Mouse (Mus musculus): ENCODE measurements around the gene Iffo1. TPM values are rescaled to one million over a fixed set of nuclear protein-coding genes. Genes with fewer than 3 reads are reported as not detected.
A peak's percentile ranks its signal among the peaks of the same experiment; 100 is the strongest.

Iffo1 gene
- polyA plus RNA-seq, 1 experiment from 2014 or later, result 13.8 TPM

GRCm38 (mm10) chr6:125166861-125167650 is 22.0 kb downstream of the Iffo1 start:
- no peak for ATAC-seq (ENCODE audit: insufficient read depth, low FRiP score, low TSS enrichment)
- peak; percentile 44 for DNase-seq (ENCODE audit: low spot score)
- peak overlapping the region; percentile 96; the same call in 1 of the 2 replicates for H3K4me3 ChIP-seq (ENCODE audit: low read depth, low read length)
- H3K9me3 ChIP-seq (ENCODE audit: control insufficient read depth, low read length), result no peaks in the 10 kb centered on the region
- H3K27me3 ChIP-seq (ENCODE audit: control insufficient read depth, insufficient read depth, low read length), result no peaks in the 10 kb centered on the region
- peaks cover 35% of the 10 kb centered on the region for H3K36me3 ChIP-seq (ENCODE audit: control insufficient read depth, insufficient read depth, low read length)
- H3K4me2 ChIP-seq (ENCODE audit: low read depth), result peak overlapping the region; percentile 85
- peak overlapping the region; percentile 97 for H3K9ac ChIP-seq (ENCODE audit: low read length)
- H3K27ac ChIP-seq (ENCODE audit: low read depth, low read length), result peak overlapping the region; percentile 58
- 19% methylated on average over 10 of the region's 10 CpGs for WGBS
- peaks cover 26% of the 10 kb centered on the region for H3K4me1 ChIP-seq (ENCODE audit: control insufficient read depth, insufficient read depth, low read length)

GRCm38 (mm10) chr6:125168086-125168485 is 23.0 kb downstream of the Iffo1 start:
- DNase-seq (ENCODE audit: low spot score), result no peak
- Histone ChIP-seq H3K4me3 (ENCODE audit: low read depth, low read length) (no peak overlapping the region), H3K9ac (ENCODE audit: low read length) (no peak overlapping the region), H3K36me3 (ENCODE audit: control insufficient read depth, insufficient read depth, low read length) (peaks cover 42% of the 10 kb centered on the region), H3K27ac (ENCODE audit: low read depth, low read length) (no peak overlapping the region), H3K9me3 (ENCODE audit: control insufficient read depth, low read length) (no peaks in the 10 kb centered on the region), H3K27me3 (ENCODE audit: control insufficient read depth, insufficient read depth, low read length) (no peaks in the 10 kb centered on the region), H3K4me1 (ENCODE audit: control insufficient read depth, insufficient read depth, low read length) (peaks cover 26% of the 10 kb centered on the region), H3K4me2 (ENCODE audit: low read depth) (no peak overlapping the region)
- WGBS, result 93% methylated on average over 14 of the region's 14 CpGs
- ATAC-seq (ENCODE audit: insufficient read depth, low FRiP score, low TSS enrichment), result no peak

GRCm38 (mm10) chr6:125170194-125170593 is 25.2 kb downstream of the Iffo1 start:
- DNase-seq (ENCODE audit: low spot score), result no peak
- no peaks in the 10 kb centered on the region for H3K27me3 ChIP-seq (ENCODE audit: control insufficient read depth, insufficient read depth, low read length)
- H3K4me3 ChIP-seq (ENCODE audit: low read depth, low read length), result no peak overlapping the region
- H3K9me3 ChIP-seq (ENCODE audit: control insufficient read depth, low read length), result no peaks in the 10 kb centered on the region
- H3K27ac ChIP-seq (ENCODE audit: low read depth, low read length), result no peak overlapping the region
- WGBS, result 88% methylated on average over 6 of the region's 6 CpGs
- peaks cover 57% of the 10 kb centered on the region for H3K36me3 ChIP-seq (ENCODE audit: control insufficient read depth, insufficient read depth, low read length)
- no peak for ATAC-seq (ENCODE audit: insufficient read depth, low FRiP score, low TSS enrichment)
- no peak overlapping the region for H3K9ac ChIP-seq (ENCODE audit: low read length)
- H3K4me1 ChIP-seq (ENCODE audit: control insufficient read depth, insufficient read depth, low read length), result peaks cover 15% of the 10 kb centered on the region
- H3K4me2 ChIP-seq (ENCODE audit: low read depth), result no peak overlapping the region

- no peak overlapping the region for H3K4me2 ChIP-seq (ENCODE audit: low read depth)
- no peak overlapping the region for H3K9ac ChIP-seq (ENCODE audit: low read length)
- peaks cover under 1% of the 10 kb centered on the region for H3K4me1 ChIP-seq (ENCODE audit: control insufficient read depth, insufficient read depth, low read length)
- H3K9me3 ChIP-seq (ENCODE audit: control insufficient read depth, low read length), result no peaks in the 10 kb centered on the region
- peaks cover 75% of the 10 kb centered on the region for H3K36me3 ChIP-seq (ENCODE audit: control insufficient read depth, insufficient read depth, low read length)
- no peak for DNase-seq (ENCODE audit: low spot score)
- ATAC-seq (ENCODE audit: insufficient read depth, low FRiP score, low TSS enrichment), result no peak
- H3K4me3 ChIP-seq (ENCODE audit: low read depth, low read length), result no peak overlapping the region
- H3K27ac ChIP-seq (ENCODE audit: low read depth, low read length), result no peak overlapping the region
- H3K27me3 ChIP-seq (ENCODE audit: control insufficient read depth, insufficient read depth, low read length), result no peaks in the 10 kb centered on the region
- WGBS, result 98% methylated on average over 2 of the region's 2 CpGs
Observed at GRCm38 (mm10) chr6:125172474-125172873, 27.4 kb downstream of the Iffo1 start.

GRCm38 (mm10) chr6:125173256-125173655 is 28.2 kb downstream of the Iffo1 start:
- Histone ChIP-seq H3K27me3 (ENCODE audit: control insufficient read depth, insufficient read depth, low read length) (no peaks in the 10 kb centered on the region), H3K9ac (ENCODE audit: low read length) (no peak overlapping the region), H3K4me2 (ENCODE audit: low read depth) (no peak overlapping the region), H3K4me1 (ENCODE audit: control insufficient read depth, insufficient read depth, low read length) (no peaks in the 10 kb centered on the region), H3K36me3 (ENCODE audit: control insufficient read depth, insufficient read depth, low read length) (peaks cover 78% of the 10 kb centered on the region), H3K4me3 (ENCODE audit: low read depth, low read length) (no peak overlapping the region), H3K9me3 (ENCODE audit: control insufficient read depth, low read length) (no peaks in the 10 kb centered on the region), H3K27ac (ENCODE audit: low read depth, low read length) (no peak overlapping the region)
- 96% methylated on average over 7 of the region's 7 CpGs for WGBS
- ATAC-seq (ENCODE audit: insufficient read depth, low FRiP score, low TSS enrichment) (no peak), DNase-seq (ENCODE audit: low spot score) (no peak)

GRCm38 (mm10) chr6:125175469-125175868 is 30.4 kb downstream of the Iffo1 start:
- Histone ChIP-seq H3K36me3 (ENCODE audit: control insufficient read depth, insufficient read depth, low read length) (peaks cover 66% of the 10 kb centered on the region), H3K4me3 (ENCODE audit: low read depth, low read length) (no peak overlapping the region), H3K4me2 (ENCODE audit: low read depth) (no peak overlapping the region), H3K27ac (ENCODE audit: low read depth, low read length) (no peak overlapping the region), H3K9ac (ENCODE audit: low read length) (no peak overlapping the region), H3K27me3 (ENCODE audit: control insufficient read depth, insufficient read depth, low read length) (no peaks in the 10 kb centered on the region), H3K9me3 (ENCODE audit: control insufficient read depth, low read length) (no peaks in the 10 kb centered on the region), H3K4me1 (ENCODE audit: control insufficient read depth, insufficient read depth, low read length) (no peaks in the 10 kb centered on the region)
- no peak for DNase-seq (ENCODE audit: low spot score)
- ATAC-seq (ENCODE audit: insufficient read depth, low FRiP score, low TSS enrichment), result no peak
- 94% methylated on average over 5 of the region's 5 CpGs for WGBS

GRCm38 (mm10) chr6:125179601-125180000 is 34.6 kb downstream of the Iffo1 start:
- peaks cover 51% of the 10 kb centered on the region for H3K36me3 ChIP-seq (ENCODE audit: control insufficient read depth, insufficient read depth, low read length)
- no peak overlapping the region for H3K4me2 ChIP-seq (ENCODE audit: low read depth)
- no peak overlapping the region for H3K27ac ChIP-seq (ENCODE audit: low read depth, low read length)
- no peak for ATAC-seq (ENCODE audit: insufficient read depth, low FRiP score, low TSS enrichment)
- H3K4me3 ChIP-seq (ENCODE audit: low read depth, low read length), result no peak overlapping the region
- no peaks in the 10 kb centered on the region for H3K4me1 ChIP-seq (ENCODE audit: control insufficient read depth, insufficient read depth, low read length)
- H3K9me3 ChIP-seq (ENCODE audit: control insufficient read depth, low read length), result no peaks in the 10 kb centered on the region
- no peak for DNase-seq (ENCODE audit: low spot score)
- WGBS, result 91% methylated on average over 7 of the region's 7 CpGs
- H3K27me3 ChIP-seq (ENCODE audit: control insufficient read depth, insufficient read depth, low read length), result no peaks in the 10 kb centered on the region
- H3K9ac ChIP-seq (ENCODE audit: low read length), result no peak overlapping the region

- Histone ChIP-seq H3K36me3 (ENCODE audit: control insufficient read depth, insufficient read depth, low read length) (peaks cover 48% of the 10 kb centered on the region), H3K27me3 (ENCODE audit: control insufficient read depth, insufficient read depth, low read length) (no peaks in the 10 kb centered on the region), H3K27ac (ENCODE audit: low read depth, low read length) (no peak overlapping the region), H3K9me3 (ENCODE audit: control insufficient read depth, low read length) (no peaks in the 10 kb centered on the region), H3K4me3 (ENCODE audit: low read depth, low read length) (no peak overlapping the region), H3K4me2 (ENCODE audit: low read depth) (no peak overlapping the region), H3K4me1 (ENCODE audit: control insufficient read depth, insufficient read depth, low read length) (no peaks in the 10 kb centered on the region), H3K9ac (ENCODE audit: low read length) (no peak overlapping the region)
- 89% methylated on average over 5 of the region's 5 CpGs for WGBS
- DNase-seq (ENCODE audit: low spot score) (no peak), ATAC-seq (ENCODE audit: insufficient read depth, low FRiP score, low TSS enrichment) (no peak)
Observed at GRCm38 (mm10) chr6:125182133-125182532, 37.1 kb downstream of the Iffo1 start.

GRCm38 (mm10) chr6:125186203-125186602 is 41.2 kb downstream of the Iffo1 start:
- Histone ChIP-seq H3K9ac (ENCODE audit: low read length) (no peak overlapping the region), H3K4me1 (ENCODE audit: control insufficient read depth, insufficient read depth, low read length) (no peaks in the 10 kb centered on the region; the same call in 1 of the 2 replicates), H3K27ac (ENCODE audit: low read depth, low read length) (no peak overlapping the region), H3K4me2 (ENCODE audit: low read depth) (no peak overlapping the region), H3K27me3 (ENCODE audit: control insufficient read depth, insufficient read depth, low read length) (no peaks in the 10 kb centered on the region), H3K9me3 (ENCODE audit: control insufficient read depth, low read length) (no peaks in the 10 kb centered on the region), H3K36me3 (ENCODE audit: control insufficient read depth, insufficient read depth, low read length) (peaks cover 33% of the 10 kb centered on the region), H3K4me3 (ENCODE audit: low read depth, low read length) (no peak overlapping the region)
- ATAC-seq (ENCODE audit: insufficient read depth, low FRiP score, low TSS enrichment), result no peak
- no peak for DNase-seq (ENCODE audit: low spot score)
- 95% methylated on average over 10 of the region's 10 CpGs for WGBS
